Mouse (Mus musculus) liver, adult 2 months (tissue): ENCODE measurements around the gene Kdsr. TPM values are rescaled to one million over a fixed set of nuclear protein-coding genes. Genes with fewer than 3 reads are reported as not detected.

Experiments
- DNase-seq: peaks from one replicate; pipeline ENCODE4 v3.0.0-alpha.2; 2011; ENCODE audit warnings: low read depth, low spot score; ENCODE audit errors: extremely low read depth
- H3K27ac ChIP-seq: fragments of 200-500 bp; replicated peaks from 2 replicates; pipeline ENCODE4 v1.5.1; 2012; ENCODE audit warnings: low read depth, mild to moderate bottlenecking, control low read depth, inconsistent platforms, low read length; ENCODE audit not compliant: insufficient read depth
- H3K27me3 ChIP-seq: fragments of 200-500 bp; 2 replicates; pipeline ENCODE4 v1.6.1; 2012; ENCODE audit warnings: mild to moderate bottlenecking, moderate library complexity, low read length, inconsistent platforms; ENCODE audit not compliant: control insufficient read depth, insufficient read depth
- H3K36me3 ChIP-seq: fragments of 200-500 bp; 2 replicates; pipeline ENCODE4 v1.6.1; 2012; ENCODE audit warnings: low read length, inconsistent platforms; ENCODE audit not compliant: control insufficient read depth, insufficient read depth
- H3K4me1 ChIP-seq: fragments of 200-500 bp; 2 replicates; pipeline ENCODE4 v1.6.1; 2011; ENCODE audit warnings: low read length; ENCODE audit not compliant: control insufficient read depth, insufficient read depth
- H3K4me3 ChIP-seq: fragments of 200-500 bp; 2 replicates; pipeline ENCODE4 v1.5.1; 2011; ENCODE audit warnings: low read depth, mild to moderate bottlenecking, control low read depth, low read length, moderate library complexity; ENCODE audit not compliant: insufficient read depth
- H3K79me2 ChIP-seq: fragments of 200-500 bp; 2 replicates; pipeline ENCODE4 v1.6.1; 2012; ENCODE audit warnings: inconsistent platforms, mild to moderate bottlenecking, low read length, moderate library complexity; ENCODE audit not compliant: control insufficient read depth, insufficient read depth
- H3K9ac ChIP-seq: fragments of 200-500 bp; 2 replicates; pipeline ENCODE4 v1.6.1; 2012; ENCODE audit warnings: low read depth, mild to moderate bottlenecking, control low read depth, inconsistent platforms, low read length
- CTCF ChIP-seq: fragments of 200-500 bp; IDR thresholded peaks from 2 replicates; pipeline ENCODE4 v1.5.1; 2011; ENCODE audit warnings: low read depth, low read length, control low read depth
- POLR2A ChIP-seq: fragments of 200-500 bp; IDR thresholded peaks from 2 replicates; pipeline ENCODE4 v1.6.1; 2011; ENCODE audit warnings: low read length, control low read depth; ENCODE audit not compliant: insufficient read depth; ENCODE audit errors: extremely low read depth
- WGBS: fragments of 180-500 bp; shearing (Covaris S2); methylation state at CpG from one replicate; pipeline ENCODE4 v1.1.7; 2018; 5-methylcytosine and 5-hydroxymethylcytosine counted together
- polyA plus RNA-seq: library from polyadenylated mRNA; depleted of rRNA; stranded (reverse); fragments of >200 nt; gene quantifications from 2 replicates; pipeline ENCODE4 v1.2.3, GENCODE M21; 2012
- total RNA-seq: library from RNA; depleted of rRNA; stranded (reverse); fragments of >200 nt; gene quantifications from 2 replicates; pipeline ENCODE4 v1.2.3, GENCODE M21; 2014

Kdsr gene
- total and polyA plus RNA-seq, 2 experiments, result 10.4 to 10.5 TPM

DNA sequence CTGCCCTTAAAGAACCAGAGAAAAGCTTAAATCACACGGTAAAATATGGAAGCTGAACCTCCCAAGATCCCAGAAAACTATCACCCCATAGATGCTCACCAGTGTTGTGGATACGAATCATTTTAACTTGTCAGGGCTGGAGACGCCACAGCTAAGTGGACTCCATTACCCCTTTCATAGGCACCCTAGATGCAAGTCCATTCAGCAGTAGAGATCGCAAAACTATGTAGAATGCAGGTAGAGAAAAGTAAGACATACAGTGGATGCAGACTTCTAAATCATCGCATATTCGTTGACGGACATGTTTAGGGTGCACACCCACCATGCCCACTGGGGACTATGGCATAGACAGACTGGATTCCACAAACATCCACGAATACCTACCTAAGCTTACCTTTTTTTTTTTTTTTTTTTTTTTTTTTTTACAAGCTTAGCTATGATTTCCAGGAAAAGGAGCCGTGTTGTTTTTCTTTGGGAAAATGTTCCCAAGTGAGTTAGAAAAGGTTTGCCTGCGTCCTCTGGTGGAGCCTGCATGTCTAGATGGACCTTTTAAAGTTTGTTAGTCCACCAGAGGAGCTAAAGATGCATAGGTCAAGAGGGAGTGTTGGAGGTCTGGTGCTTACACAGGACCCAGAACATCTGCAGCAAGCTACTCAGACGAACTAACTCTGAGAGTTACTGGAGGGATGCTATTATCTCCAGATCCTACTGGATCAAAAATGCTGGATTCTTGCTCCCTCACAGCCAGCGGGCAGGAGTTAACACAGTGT lies 48.0 kb downstream of the Kdsr start:
- H3K79me2 ChIP-seq, result no peaks in the 10 kb centered on the region
- no peaks in the 10 kb centered on the region; the same call in 1 of the 2 replicates for H3K4me1 ChIP-seq
- WGBS, result 75% methylated on average over 12 of the region's 12 CpGs
- no peak overlapping the region for H3K27ac ChIP-seq
- H3K9ac ChIP-seq, result no peak overlapping the region
- no peak overlapping the region for H3K4me3 ChIP-seq
- DNase-seq, result no peak
- TF ChIP-seq CTCF, result no peak
- no peak for TF ChIP-seq POLR2A
- no peaks in the 10 kb centered on the region for H3K36me3 ChIP-seq
- peaks cover 5% of the 10 kb centered on the region; the same call in 1 of the 2 replicates for H3K27me3 ChIP-seq

DNA sequence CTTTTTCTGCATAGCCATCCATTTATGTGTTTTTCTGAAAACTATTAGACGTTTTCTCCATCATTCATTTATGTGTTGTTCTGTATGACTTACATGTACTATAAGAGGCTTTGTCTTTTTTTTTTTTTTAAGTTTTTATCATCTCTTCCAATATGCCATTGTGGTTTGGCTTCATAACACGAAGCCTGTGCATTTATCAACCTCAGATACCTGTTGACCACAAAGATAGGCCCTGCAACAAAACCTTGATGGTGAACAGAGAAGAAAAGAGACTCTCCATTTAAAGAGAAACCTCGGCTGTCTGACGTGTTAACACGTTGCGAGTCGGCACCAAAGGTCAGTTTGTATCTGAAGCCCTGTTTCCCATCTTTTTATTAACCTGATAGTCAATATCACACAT lies 49.3 kb downstream of the Kdsr start:
- Histone ChIP-seq H3K9ac (no peak overlapping the region), H3K27ac (no peak overlapping the region), H3K4me3 (no peak overlapping the region), H3K27me3 (peaks cover 5% of the 10 kb centered on the region; the same call in 1 of the 2 replicates), H3K4me1 (no peaks in the 10 kb centered on the region; the same call in 1 of the 2 replicates), H3K36me3 (no peaks in the 10 kb centered on the region), H3K79me2 (no peaks in the 10 kb centered on the region)
- DNase-seq, result no peak
- TF ChIP-seq CTCF (no peak), POLR2A (no peak)
- 74% methylated on average over 7 of the region's 7 CpGs for WGBS

DNA sequence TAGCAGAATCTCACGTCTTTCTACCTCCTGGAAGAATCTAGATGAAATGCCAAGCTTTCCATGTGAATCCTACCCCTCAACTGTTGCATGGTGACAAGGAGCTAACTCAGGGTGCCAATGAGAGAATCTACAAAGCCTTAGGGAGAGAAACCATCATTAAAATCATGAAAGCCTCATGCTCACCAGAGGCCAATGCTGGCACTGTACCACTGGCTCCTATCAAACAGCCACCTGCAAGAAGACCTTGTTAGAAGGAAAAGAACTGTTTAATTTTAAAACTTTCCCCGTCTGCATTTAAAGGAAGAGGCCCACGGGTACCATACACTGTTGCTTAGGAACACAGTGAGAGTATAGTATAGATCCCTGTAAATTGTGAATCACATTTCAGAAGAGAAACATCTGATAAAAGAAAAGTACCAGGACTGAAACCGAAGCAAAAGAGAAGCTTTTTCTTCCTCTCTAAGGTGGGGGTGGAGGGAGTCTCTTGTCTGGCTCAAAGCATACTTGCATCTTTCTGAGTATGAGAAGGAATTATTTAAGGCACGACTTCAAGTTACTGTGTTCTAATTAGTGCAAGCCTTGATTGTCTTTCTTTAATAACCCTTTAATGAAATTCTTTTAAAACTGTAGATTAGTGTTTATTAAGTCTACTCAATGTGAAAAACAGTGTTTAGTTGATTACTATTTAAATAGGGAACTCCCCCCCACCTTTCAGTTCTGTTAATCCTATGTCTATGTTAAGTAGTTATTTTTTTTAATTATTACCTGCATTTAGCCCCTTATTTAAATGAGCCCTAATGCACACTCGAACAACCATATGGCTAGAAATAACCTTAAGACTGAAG lies 52.3 kb downstream of the Kdsr start:
- Histone ChIP-seq H3K27me3 (0 out of 2 replicates have a peak, but pooled peaks cover 2% of the 10 kb centered on the region), H3K4me1 (no peaks in the 10 kb centered on the region), H3K36me3 (no peaks in the 10 kb centered on the region), H3K27ac (no peak overlapping the region), H3K4me3 (no peak overlapping the region), H3K79me2 (no peaks in the 10 kb centered on the region), H3K9ac (no peak overlapping the region)
- no peak for DNase-seq
- TF ChIP-seq CTCF (no peak), POLR2A (no peak)
- 74% methylated on average over 6 of the region's 6 CpGs for WGBS

DNA sequence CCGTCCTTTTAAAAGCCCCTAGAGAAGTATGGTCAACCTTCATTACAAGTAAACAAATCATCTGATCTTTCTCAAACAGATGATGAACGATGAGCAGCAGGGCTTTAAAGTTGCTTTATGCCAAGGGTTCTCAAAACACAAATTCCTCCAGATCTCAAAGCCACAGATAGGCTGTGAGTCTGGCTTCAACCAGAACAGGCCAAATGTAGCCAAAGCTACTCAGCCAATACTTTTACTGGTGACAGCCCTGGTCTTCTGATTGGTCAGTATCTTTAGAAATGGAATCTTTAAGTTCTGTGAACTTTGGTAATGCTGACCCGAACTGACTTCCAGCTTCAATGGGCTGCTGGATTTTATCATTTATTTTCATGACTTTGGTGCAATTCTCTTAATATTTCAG lies 56.3 kb downstream of the Kdsr start:
- Histone ChIP-seq H3K36me3 (no peaks in the 10 kb centered on the region), H3K27ac (no peak overlapping the region)
- 58% methylated on average over 3 of the region's 3 CpGs for WGBS

DNA sequence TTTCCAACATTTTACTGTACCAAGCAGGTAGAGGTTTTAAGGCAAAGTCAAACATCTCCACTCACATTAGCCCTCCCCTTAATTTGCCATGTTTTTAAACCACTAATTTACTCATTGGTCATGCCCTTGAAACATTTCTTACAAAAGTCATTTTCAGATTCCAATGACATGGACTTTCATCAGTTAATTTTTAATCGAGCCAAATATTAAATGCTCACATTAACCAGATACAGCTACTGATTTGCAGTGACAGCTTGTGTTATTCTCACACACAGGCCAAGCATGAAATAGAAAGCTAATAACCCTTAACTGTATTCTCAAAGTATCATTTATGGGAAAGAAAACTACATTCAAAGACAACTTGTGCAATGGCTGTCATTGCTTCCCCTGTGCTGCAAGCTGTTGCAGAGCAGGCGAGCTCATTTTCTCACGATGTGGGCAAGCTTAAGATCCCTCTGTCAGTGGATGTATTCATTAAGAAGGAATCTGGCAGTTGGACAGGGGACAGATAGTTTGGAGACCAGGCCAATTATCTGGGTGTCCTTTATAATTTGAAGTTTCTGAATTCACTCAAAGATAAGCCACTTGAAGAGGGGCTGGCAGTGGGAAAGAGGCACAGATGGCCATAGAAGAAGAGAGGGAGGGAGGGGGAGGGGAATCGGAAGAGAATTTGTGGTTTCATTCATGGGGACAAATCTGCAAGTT lies 56.9 kb downstream of the Kdsr start:
- no peaks in the 10 kb centered on the region for H3K79me2 ChIP-seq
- TF ChIP-seq POLR2A (no peak), CTCF (no peak)
- WGBS, result 75% methylated on average over 4 of the region's 4 CpGs
- H3K36me3 ChIP-seq, result no peaks in the 10 kb centered on the region
- H3K4me1 ChIP-seq, result no peaks in the 10 kb centered on the region
- no peak overlapping the region for H3K9ac ChIP-seq
- H3K27ac ChIP-seq, result no peak overlapping the region
- no peaks in the 10 kb centered on the region for H3K27me3 ChIP-seq
- DNase-seq, result peak; percentile 44
- H3K4me3 ChIP-seq, result no peak overlapping the region

More for the DNA sequence above, 56.3 kb downstream of the Kdsr start:
- Histone ChIP-seq H3K9ac (no peak overlapping the region), H3K79me2 (no peaks in the 10 kb centered on the region), H3K4me1 (no peaks in the 10 kb centered on the region), H3K4me3 (no peak overlapping the region), H3K27me3 (0 out of 2 replicates have a peak, but pooled peaks cover under 1% of the 10 kb centered on the region)
- no peak for TF ChIP-seq POLR2A
- no peak for TF ChIP-seq CTCF
- peak; percentile 26 for DNase-seq
